Mouse (Mus musculus) stomach, embryonic 16.5 days (tissue): ENCODE results near the gene Slc22a14. TPM values are rescaled to one million over a fixed set of nuclear protein-coding genes. Genes with fewer than 3 reads are reported as not detected.
A peak's percentile ranks its signal among the peaks of the same experiment; 100 is the strongest.

Source experiments
- ATAC-seq: fragments of 200-750 bp; cut with Nextera tagmentation; 2 replicates; pipeline ENCODE4 v1.8.0; 2017; ENCODE audit warnings: moderate number of reproducible peaks, moderate TSS enrichment; ENCODE audit not compliant: insufficient read depth, low FRiP score
- H3K27ac ChIP-seq: fragments of 300-500 bp; sonication (generic); 2 replicates; pipeline ENCODE4 v1.5.1; 2014; ENCODE audit warnings: low read length
- H3K27me3 ChIP-seq: fragments of 300-500 bp; sonication (generic); 2 replicates; pipeline ENCODE4 v1.6.1; 2014; ENCODE audit warnings: low read length, control low read depth, mixed read lengths; ENCODE audit not compliant: control insufficient read depth, insufficient read depth
- H3K36me3 ChIP-seq: fragments of 300-500 bp; sonication (generic); 2 replicates; pipeline ENCODE4 v1.6.1; 2014; ENCODE audit warnings: low read length; ENCODE audit not compliant: control insufficient read depth, insufficient read depth
- H3K4me1 ChIP-seq: fragments of 300-500 bp; sonication (generic); 2 replicates; pipeline ENCODE4 v1.6.1; 2014; ENCODE audit warnings: low read length, control low read depth, mixed read lengths; ENCODE audit not compliant: control insufficient read depth, insufficient read depth
- H3K4me2 ChIP-seq: fragments of 300-500 bp; sonication (generic); 2 replicates; pipeline ENCODE4 v1.6.1; 2014; ENCODE audit warnings: low read depth, low read length, mixed read lengths
- H3K4me3 ChIP-seq: fragments of 300-500 bp; sonication (generic); replicated peaks from 2 replicates; pipeline ENCODE4 v1.5.1; 2014; ENCODE audit warnings: mild to moderate bottlenecking, low read length
- H3K9ac ChIP-seq: fragments of 300-500 bp; sonication (generic); 2 replicates; pipeline ENCODE4 v1.6.1; 2014; ENCODE audit warnings: low read length
- H3K9me3 ChIP-seq: fragments of 300-500 bp; sonication (generic); replicated peaks from 2 replicates; pipeline ENCODE4 v1.6.1; 2016; ENCODE audit warnings: low read length, control low read depth; ENCODE audit not compliant: control insufficient read depth
- WGBS: fragments of 180-500 bp; shearing (Covaris S2); extraction: QIAGEN DNeasy Blood & Tissue Kit; methylation state at CpG from one replicate; pipeline ENCODE4 v1.1.7; 2014; 5-methylcytosine and 5-hydroxymethylcytosine counted together
- polyA plus RNA-seq: library from polyadenylated mRNA; unstranded; fragments of >200 nt; fragmentation: Nextera tagmentation; extraction: Ambion mirVana; gene quantifications from 2 replicates; pipeline ENCODE4 v1.2.1, GENCODE M21; 2015

Slc22a14 gene
- polyA plus RNA-seq, 1 experiment from 2014 or later = not detected

DNA sequence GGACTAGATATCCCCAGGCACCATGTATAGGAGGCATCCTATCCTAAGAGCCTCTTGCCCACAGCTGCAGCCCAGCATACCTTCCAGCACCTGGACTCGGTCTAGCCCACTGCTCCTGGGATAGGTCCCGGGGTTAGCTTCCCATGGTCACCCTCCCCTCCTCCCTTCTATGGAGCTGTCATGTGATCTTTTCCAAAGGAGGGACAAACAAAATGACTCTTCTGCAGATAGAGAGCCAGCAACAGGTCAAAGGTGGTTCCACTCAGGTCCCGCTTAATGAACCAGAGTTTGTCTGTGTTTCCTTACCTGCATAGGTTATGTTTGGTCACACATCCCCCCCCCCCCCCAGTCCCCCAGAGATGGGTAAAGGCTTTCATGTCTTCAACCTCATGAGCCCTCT lies 14.8 kb downstream of the Slc22a14 start:
- Histone ChIP-seq H3K9ac (no peak overlapping the region), H3K4me2 (no peak overlapping the region), H3K27ac (no peak overlapping the region), H3K4me1 (no peaks in the 10 kb centered on the region), H3K27me3 (no peaks in the 10 kb centered on the region), H3K4me3 (no peak overlapping the region), H3K9me3 (no peaks in the 10 kb centered on the region), H3K36me3 (peaks cover 15% of the 10 kb centered on the region; the same call in 1 of the 2 replicates)
- WGBS = 82% methylated on average over 3 of the region's 3 CpGs
- no peak for ATAC-seq

- WGBS = 86% methylated on average over 8 of the region's 8 CpGs
- no peak overlapping the region for H3K9ac ChIP-seq
- H3K4me3 ChIP-seq = no peak overlapping the region
- peaks cover 26% of the 10 kb centered on the region; the same call in 1 of the 2 replicates for H3K36me3 ChIP-seq
- H3K4me2 ChIP-seq = no peak overlapping the region
- no peaks in the 10 kb centered on the region for H3K27me3 ChIP-seq
- H3K27ac ChIP-seq = no peak overlapping the region
- no peaks in the 10 kb centered on the region for H3K9me3 ChIP-seq
- H3K4me1 ChIP-seq = peaks cover 12% of the 10 kb centered on the region
- no peak for ATAC-seq
Measured at GRCm38 (mm10) chr9:119346376-119346775, 19.0 kb downstream of the Slc22a14 start.

- WGBS = 72% methylated on average over 7 of the region's 7 CpGs
- H3K4me3 ChIP-seq = peak overlapping the region; percentile 75
- 0 out of 2 replicates have a peak, but pooled peaks cover 19% of the 10 kb centered on the region for H3K36me3 ChIP-seq
- H3K27me3 ChIP-seq = no peaks in the 10 kb centered on the region
- H3K9ac ChIP-seq = peak overlapping the region; percentile 89
- no peaks in the 10 kb centered on the region for H3K9me3 ChIP-seq
- no peak for ATAC-seq
- peak overlapping the region; percentile 89 for H3K4me2 ChIP-seq
- no peak overlapping the region for H3K27ac ChIP-seq
- H3K4me1 ChIP-seq = peaks cover 16% of the 10 kb centered on the region
Measured at GRCm38 (mm10) chr9:119342728-119343127, 22.6 kb downstream of the Slc22a14 start.

GRCm38 (mm10) chr9:119340909-119341816 lies 24.2 kb downstream of the Slc22a14 start, which contains the start of gene Myd88:
Gene Myd88 (minus strand): TSS chr9:119341411.
- H3K27ac ChIP-seq = peak within 1 kb of the TSS; percentile 97
- peak within 1 kb of the TSS; percentile 75 for H3K4me3 ChIP-seq
- H3K4me1 ChIP-seq = peaks cover 16% of the 10 kb centered on the region
- 0 out of 2 replicates have a peak, but pooled peaks cover 11% of the 10 kb centered on the region for H3K36me3 ChIP-seq
- H3K27me3 ChIP-seq = no peaks in the 10 kb centered on the region
- WGBS = under 1% methylated on average over 68 of the region's 68 CpGs
- peak; percentile 99 for ATAC-seq
- H3K9ac ChIP-seq = peak within 1 kb of the TSS; percentile 89
- H3K9me3 ChIP-seq = no peaks in the 10 kb centered on the region
- H3K4me2 ChIP-seq = peak within 1 kb of the TSS; percentile 89

DNA sequence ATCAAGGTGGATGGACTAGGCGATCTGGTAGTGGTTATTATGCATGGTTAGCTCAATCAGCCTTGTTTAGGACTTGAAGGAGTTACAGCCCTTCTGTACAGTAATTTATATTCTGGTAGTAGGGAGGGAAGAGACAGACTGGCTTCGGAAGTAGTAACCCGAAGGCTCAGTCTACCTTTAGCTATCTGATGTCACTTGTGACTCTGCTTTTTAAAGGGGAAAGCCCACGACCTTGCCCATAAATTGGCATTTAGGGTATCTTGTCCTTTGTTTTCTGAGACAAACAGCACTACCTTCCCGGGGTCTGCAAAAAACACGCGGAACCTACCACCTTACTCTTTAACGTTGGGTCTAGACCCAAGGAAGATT lies 25.2 kb downstream of the Slc22a14 start:
- Histone ChIP-seq H3K27ac (peak overlapping the region; percentile 97), H3K9me3 (no peaks in the 10 kb centered on the region), H3K4me3 (peak overlapping the region; percentile 75), H3K36me3 (0 out of 2 replicates have a peak, but pooled peaks cover 11% of the 10 kb centered on the region), H3K4me1 (peaks cover 16% of the 10 kb centered on the region), H3K9ac (peak overlapping the region; percentile 88), H3K4me2 (peak overlapping the region; percentile 89), H3K27me3 (no peaks in the 10 kb centered on the region)
- no peak for ATAC-seq
- WGBS = under 1% methylated on average over 8 of the region's 8 CpGs

GRCm38 (mm10) chr9:119339558-119340211 lies 25.7 kb downstream of the Slc22a14 start, which contains the start of gene Acaa1a:
Gene Acaa1a (plus strand): TSS chr9:119339676.
- H3K36me3 ChIP-seq = 0 out of 2 replicates have a peak, but pooled peaks cover 10% of the 10 kb centered on the region
- H3K4me3 ChIP-seq = peak within 1 kb of the TSS; percentile 75
- under 1% methylated on average over 43 of the region's 43 CpGs for WGBS
- no peaks in the 10 kb centered on the region for H3K27me3 ChIP-seq
- H3K9ac ChIP-seq = peak within 1 kb of the TSS; percentile 88
- no peaks in the 10 kb centered on the region for H3K9me3 ChIP-seq
- no peak for ATAC-seq
- peak within 1 kb of the TSS; percentile 97 for H3K27ac ChIP-seq
- peak within 1 kb of the TSS; percentile 89 for H3K4me2 ChIP-seq
- peaks cover 16% of the 10 kb centered on the region for H3K4me1 ChIP-seq

DNA sequence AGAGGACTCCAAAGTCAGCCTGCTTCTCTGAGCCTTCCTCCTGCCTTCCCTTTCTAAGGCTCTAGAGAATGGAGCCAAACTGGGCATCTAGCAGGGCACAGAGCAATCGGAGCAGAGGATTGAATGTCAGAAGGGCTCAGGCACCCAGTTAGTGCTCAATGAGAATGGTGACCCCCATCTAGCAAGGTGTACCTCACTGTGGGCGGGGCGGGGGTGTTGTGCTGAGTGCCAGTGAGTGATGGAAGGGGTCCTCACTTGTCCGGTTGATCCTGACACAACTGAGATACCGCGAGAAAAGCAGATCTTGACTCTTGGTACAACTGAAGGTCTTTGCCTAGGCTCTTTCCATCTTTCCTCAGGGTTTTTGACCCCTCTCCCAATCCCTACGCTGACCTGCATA lies 26.2 kb downstream of the Slc22a14 start:
- Histone ChIP-seq H3K27ac (peak overlapping the region; percentile 97), H3K4me1 (peaks cover 21% of the 10 kb centered on the region), H3K9ac (peak overlapping the region; percentile 88), H3K9me3 (no peaks in the 10 kb centered on the region), H3K27me3 (no peaks in the 10 kb centered on the region), H3K36me3 (0 out of 2 replicates have a peak, but pooled peaks cover 7% of the 10 kb centered on the region), H3K4me3 (peak overlapping the region; percentile 75), H3K4me2 (peak overlapping the region; percentile 89)
- no peak for ATAC-seq
- 42% methylated on average over 7 of the region's 7 CpGs for WGBS

DNA sequence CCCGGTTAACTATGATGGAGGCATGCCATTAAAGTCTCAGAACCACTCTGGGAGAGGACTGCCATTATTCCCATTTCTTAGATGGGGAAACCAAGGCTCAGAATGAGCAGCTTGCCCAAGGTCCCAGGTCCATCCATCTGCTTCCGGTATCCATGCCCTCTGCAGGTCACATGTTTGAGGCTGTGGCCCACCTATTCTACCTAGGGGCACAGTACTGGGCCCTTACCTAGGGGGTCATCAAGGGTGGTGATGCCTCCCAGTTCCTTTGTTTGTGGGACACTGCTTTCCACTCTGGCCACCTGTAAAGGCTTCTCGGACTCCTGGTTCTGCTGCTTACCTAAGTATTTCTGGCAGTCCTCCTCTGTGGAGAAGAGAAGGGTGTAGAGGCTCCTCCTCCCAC lies 27.0 kb downstream of the Slc22a14 start:
- peaks cover 21% of the 10 kb centered on the region for H3K4me1 ChIP-seq
- H3K36me3 ChIP-seq = 0 out of 2 replicates have a peak, but pooled peaks cover 2% of the 10 kb centered on the region
- no peak overlapping the region for H3K27ac ChIP-seq
- no peak overlapping the region for H3K9ac ChIP-seq
- no peaks in the 10 kb centered on the region for H3K9me3 ChIP-seq
- H3K4me3 ChIP-seq = no peak overlapping the region
- WGBS = 86% methylated on average over 3 of the region's 3 CpGs
- no peak for ATAC-seq
- no peak overlapping the region for H3K4me2 ChIP-seq
- H3K27me3 ChIP-seq = no peaks in the 10 kb centered on the region

- H3K27me3 ChIP-seq = no peaks in the 10 kb centered on the region
- no peak overlapping the region for H3K4me2 ChIP-seq
- no peak overlapping the region for H3K9ac ChIP-seq
- H3K36me3 ChIP-seq = no peaks in the 10 kb centered on the region
- ATAC-seq = no peak
- 94% methylated on average over 14 of the region's 14 CpGs for WGBS
- H3K4me3 ChIP-seq = no peak overlapping the region
- H3K4me1 ChIP-seq = peaks cover 19% of the 10 kb centered on the region
- H3K9me3 ChIP-seq = no peaks in the 10 kb centered on the region
- H3K27ac ChIP-seq = no peak overlapping the region
Measured at GRCm38 (mm10) chr9:119337842-119338241, 27.5 kb downstream of the Slc22a14 start.
